Mouse (Mus musculus) liver, embryonic 15.5 days (tissue): ENCODE results near the gene Zcrb1. TPM values are rescaled to one million over a fixed set of nuclear protein-coding genes. Genes with fewer than 3 reads are reported as not detected.

ENCODE experiments used
- ATAC-seq: fragments of 200-750 bp; cut with Nextera tagmentation; 2 replicates; pipeline ENCODE4 v1.8.0; 2017; ENCODE audit warnings: moderate number of reproducible peaks, mild to moderate bottlenecking, moderate library complexity; ENCODE audit not compliant: insufficient read depth
- H3K27ac ChIP-seq: fragments of 300-500 bp; sonication (generic); replicated peaks from 2 replicates; pipeline ENCODE4 v1.5.1; 2015; ENCODE audit warnings: mild to moderate bottlenecking, inconsistent platforms
- H3K27me3 ChIP-seq: fragments of 300-500 bp; sonication (generic); 2 replicates; pipeline ENCODE4 v1.6.1; 2015; ENCODE audit warnings: mild to moderate bottlenecking, inconsistent platforms
- H3K36me3 ChIP-seq: fragments of 300-500 bp; sonication (generic); replicated peaks from 2 replicates; pipeline ENCODE4 v1.6.1; 2015; ENCODE audit warnings: moderate library complexity, mild to moderate bottlenecking, inconsistent platforms
- H3K4me1 ChIP-seq: fragments of 300-500 bp; sonication (generic); replicated peaks from 2 replicates; pipeline ENCODE4 v1.6.1; 2015; ENCODE audit warnings: inconsistent platforms
- H3K4me2 ChIP-seq: fragments of 300-500 bp; sonication (generic); 2 replicates; pipeline ENCODE4 v1.6.1; 2015; ENCODE audit warnings: moderate library complexity, mild to moderate bottlenecking, inconsistent platforms
- H3K4me3 ChIP-seq: fragments of 300-500 bp; sonication (generic); replicated peaks from 2 replicates; pipeline ENCODE4 v1.5.1; 2015; ENCODE audit warnings: mild to moderate bottlenecking, inconsistent platforms
- H3K9ac ChIP-seq: fragments of 300-500 bp; sonication (generic); 2 replicates; pipeline ENCODE4 v1.6.1; 2015; ENCODE audit warnings: moderate library complexity, mild to moderate bottlenecking, inconsistent platforms
- H3K9me3 ChIP-seq: fragments of 300-500 bp; sonication (generic); replicated peaks from 2 replicates; pipeline ENCODE4 v1.6.1; 2016; ENCODE audit warnings: inconsistent platforms
- WGBS: fragments of 180-500 bp; shearing (Covaris S2); methylation state at CpG from one replicate; pipeline ENCODE4 v1.1.7; 2015; ENCODE audit warnings: mixed read lengths; ENCODE audit not compliant: insufficient replicate concordance; 5-methylcytosine and 5-hydroxymethylcytosine counted together
- polyA plus RNA-seq: library from polyadenylated mRNA; unstranded; fragments of >200 nt; fragmentation: Nextera tagmentation; extraction: Ambion mirVana; gene quantifications from 2 replicates; pipeline ENCODE4 v1.2.1, GENCODE M21; 2015

The Zcrb1 gene
- polyA plus RNA-seq, 1 experiment from 2014 or later: 59.7 TPM

GRCm38 (mm10) chr15:93371838-93372237 is 26.3 kb downstream of the Zcrb1 start:
- peak overlapping the region; percentile 89 for H3K27ac ChIP-seq
- peaks cover 34% of the 10 kb centered on the region for H3K4me1 ChIP-seq
- no peak overlapping the region for H3K4me3 ChIP-seq
- WGBS: 74% methylated on average over 2 of the region's 2 CpGs
- no peaks in the 10 kb centered on the region for H3K9me3 ChIP-seq
- no peak for ATAC-seq
- H3K27me3 ChIP-seq: no peaks in the 10 kb centered on the region; the same call in 1 of the 2 replicates
- H3K4me2 ChIP-seq: no peak overlapping the region
- H3K9ac ChIP-seq: no peak overlapping the region
- no peaks in the 10 kb centered on the region for H3K36me3 ChIP-seq

DNA sequence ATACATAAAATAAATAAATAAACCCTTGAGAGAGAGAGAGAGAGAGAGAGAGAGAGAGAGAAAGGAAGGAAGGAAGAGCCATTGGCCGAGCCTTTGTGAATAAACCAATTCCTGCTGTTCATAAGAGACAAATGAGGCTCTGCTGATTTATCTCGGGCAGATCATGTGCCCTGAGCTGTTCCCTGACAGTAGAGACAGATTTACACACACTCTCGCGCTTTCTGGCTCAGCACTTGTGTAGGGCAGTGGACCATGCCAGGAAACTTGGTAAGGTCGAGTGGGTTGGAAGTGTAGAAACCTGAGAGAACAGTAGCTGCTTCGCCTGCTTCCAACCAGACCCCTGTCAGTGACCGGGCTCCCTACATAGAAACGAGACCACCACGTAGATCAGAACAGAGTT is 29.6 kb downstream of the Zcrb1 start:
- Histone ChIP-seq H3K4me2 (no peak overlapping the region), H3K27me3 (no peaks in the 10 kb centered on the region; the same call in 1 of the 2 replicates), H3K4me3 (no peak overlapping the region), H3K27ac (no peak overlapping the region), H3K4me1 (peaks cover 15% of the 10 kb centered on the region), H3K9ac (no peak overlapping the region), H3K36me3 (no peaks in the 10 kb centered on the region), H3K9me3 (no peaks in the 10 kb centered on the region)
- no peak for ATAC-seq
- WGBS: 49% methylated on average over 9 of the region's 9 CpGs

DNA sequence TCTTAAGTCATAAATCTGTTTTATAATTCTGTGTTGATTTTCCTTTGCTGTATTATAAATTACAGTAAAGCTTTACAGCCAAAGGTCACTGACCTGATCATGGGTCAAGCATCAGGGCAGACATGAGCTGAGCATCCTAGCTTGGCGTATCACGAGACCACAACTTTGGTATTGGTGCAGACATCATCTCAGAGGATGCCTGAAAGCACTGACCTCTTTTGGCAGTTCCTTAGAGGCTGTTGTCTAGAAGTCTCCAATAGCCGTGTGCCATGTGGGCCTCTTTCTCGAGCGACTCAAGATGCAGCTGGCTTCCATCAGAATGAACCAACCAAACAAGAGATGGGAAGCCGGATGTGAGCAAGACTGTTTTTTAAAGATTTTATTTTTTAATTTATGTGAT is 32.6 kb downstream of the Zcrb1 start:
- no peak overlapping the region for H3K27ac ChIP-seq
- H3K4me1 ChIP-seq: no peaks in the 10 kb centered on the region
- no peak for ATAC-seq
- H3K9ac ChIP-seq: no peak overlapping the region
- H3K4me2 ChIP-seq: no peak overlapping the region
- no peaks in the 10 kb centered on the region; the same call in 1 of the 2 replicates for H3K27me3 ChIP-seq
- 78% methylated on average over 6 of the region's 6 CpGs for WGBS
- H3K9me3 ChIP-seq: no peaks in the 10 kb centered on the region
- H3K4me3 ChIP-seq: no peak overlapping the region
- no peaks in the 10 kb centered on the region for H3K36me3 ChIP-seq

- Histone ChIP-seq H3K4me3 (no peak overlapping the region), H3K9ac (no peak overlapping the region), H3K27me3 (no peaks in the 10 kb centered on the region), H3K4me2 (no peak overlapping the region), H3K4me1 (no peaks in the 10 kb centered on the region), H3K9me3 (no peaks in the 10 kb centered on the region), H3K27ac (no peak overlapping the region), H3K36me3 (no peaks in the 10 kb centered on the region)
- 73% methylated on average over 18 of the region's 19 CpGs for WGBS
- no peak for ATAC-seq
These were observed 39.6 kb downstream of the Zcrb1 start for GRCm38 (mm10) chr15:93358346-93359095.

DNA sequence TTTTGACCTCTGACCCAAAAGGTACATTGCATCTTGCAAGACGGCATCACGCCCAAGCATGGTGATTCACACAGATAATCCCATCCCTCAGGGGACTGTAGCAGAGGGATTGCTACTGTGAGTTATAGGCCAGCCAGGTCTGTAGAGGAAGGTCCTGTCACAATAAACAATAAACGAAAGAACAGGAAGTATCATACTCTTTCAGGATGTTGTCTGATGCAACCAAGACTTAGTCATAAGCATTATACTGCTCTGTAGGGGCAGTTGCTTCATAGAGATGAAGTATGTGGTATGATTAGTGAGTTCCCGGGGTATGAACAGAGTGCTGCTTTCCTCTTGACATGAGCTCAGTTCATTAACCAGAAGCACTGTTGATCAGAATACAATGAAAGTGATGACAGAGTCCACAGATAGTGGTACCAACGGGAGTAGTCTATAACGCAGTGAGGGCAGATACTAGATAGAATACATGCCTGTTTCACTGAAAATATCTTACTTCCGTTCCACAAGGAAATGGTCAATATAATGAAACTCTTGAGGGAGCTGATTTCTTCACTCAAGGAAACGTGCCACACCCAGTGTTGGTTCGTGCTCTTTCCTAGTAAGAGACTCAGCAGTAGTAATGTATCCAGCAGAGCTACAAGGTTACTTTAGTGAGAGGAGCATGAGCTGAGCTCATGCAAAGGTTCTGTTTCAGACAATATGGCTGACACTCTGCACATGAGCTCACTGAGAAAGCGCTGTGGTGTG is 57.3 kb downstream of the Zcrb1 start:
- Histone ChIP-seq H3K27ac (no peak overlapping the region), H3K9me3 (no peaks in the 10 kb centered on the region), H3K36me3 (no peaks in the 10 kb centered on the region), H3K9ac (no peak overlapping the region), H3K4me3 (no peak overlapping the region), H3K27me3 (peaks cover 14% of the 10 kb centered on the region), H3K4me2 (no peak overlapping the region), H3K4me1 (peaks cover 13% of the 10 kb centered on the region)
- 57% methylated on average over 10 of the region's 10 CpGs for WGBS
- ATAC-seq: no peak

- Histone ChIP-seq H3K27ac (peak within 1 kb of the TSS; percentile 87), H3K9me3 (no peaks in the 10 kb centered on the region), H3K4me3 (peak within 1 kb of the TSS; percentile 87), H3K9ac (peak within 1 kb of the TSS; percentile 88), H3K27me3 (peaks cover 14% of the 10 kb centered on the region), H3K4me2 (peak within 1 kb of the TSS; percentile 94), H3K36me3 (peaks cover 8% of the 10 kb centered on the region), H3K4me1 (peaks cover 22% of the 10 kb centered on the region)
- ATAC-seq: peak; percentile 93
- WGBS: under 1% methylated on average over 65 of the region's 73 CpGs
These were observed 61.0 kb downstream of the Zcrb1 start, which contains the start of gene Yaf2 for GRCm38 (mm10) chr15:93336925-93337761. Gene Yaf2, minus strand, starts transcription at chr15:93336935.

DNA sequence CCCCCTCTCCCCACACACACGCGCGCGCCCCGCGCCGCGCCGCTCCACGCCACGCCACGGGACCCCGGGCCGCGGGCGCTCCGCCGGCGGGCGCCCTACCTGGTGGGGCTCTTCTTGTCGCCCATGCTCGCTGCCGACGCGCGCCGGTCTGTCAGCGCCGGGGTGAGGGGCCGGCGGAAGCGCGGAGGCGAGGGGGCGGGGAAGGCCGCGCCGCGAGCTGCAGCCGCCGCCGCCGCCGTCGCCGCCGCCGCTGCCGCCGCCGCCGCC is 61.5 kb downstream of the Zcrb1 start:
- no peaks in the 10 kb centered on the region for H3K9me3 ChIP-seq
- H3K4me3 ChIP-seq: peak overlapping the region; percentile 87
- H3K27me3 ChIP-seq: peaks cover 14% of the 10 kb centered on the region
- peaks cover 8% of the 10 kb centered on the region for H3K36me3 ChIP-seq
- under 1% methylated on average over 25 of the region's 52 CpGs for WGBS
- H3K27ac ChIP-seq: peak overlapping the region; percentile 87
- H3K4me2 ChIP-seq: peak overlapping the region; percentile 94
- peak overlapping the region; percentile 88 for H3K9ac ChIP-seq
- ATAC-seq: no peak; the same call in 1 of the 2 replicates
- H3K4me1 ChIP-seq: peaks cover 22% of the 10 kb centered on the region

Other genes with a start within 250 kb of the Zcrb1 start
- 2.8 and 3.1 TPM in 2 replicates for gene Gxylt1, start 123.2 kb downstream of the Zcrb1 start, polyA plus RNA-seq
- 25.9 and 26.5 TPM in 2 replicates for gene Yaf2, start 61.4 kb downstream of the Zcrb1 start, polyA plus RNA-seq
- 14.3 and 14.6 TPM in 2 replicates for gene Pphln1, start within 50 bp of the Zcrb1 start, polyA plus RNA-seq
- gene Prickle1, start 197.6 kb upstream of the Zcrb1 start, polyA plus RNA-seq: 2.6 and 3.5 TPM in 2 replicates